Mouse (Mus musculus) heart, adult 10 weeks (tissue): Measurements from ENCODE around the gene Cts8. TPM values are rescaled to one million over a fixed set of nuclear protein-coding genes. Genes with fewer than 3 reads are reported as not detected.

Source experiments
- polyA plus RNA-seq: library from polyadenylated mRNA; stranded (reverse); fragments of 350-450 nt; fragmentation: Illumina TruSeq; extraction: RNeasy Lipid Tissue Mini Kit (QIAGEN cat#74804); gene quantifications from one replicate; pipeline ENCODE4 v1.2.3, GENCODE M21; 2014; ENCODE audit warnings: low read depth, low replicate concordance

Cts8 gene
- polyA plus RNA-seq = not detected

DNA sequence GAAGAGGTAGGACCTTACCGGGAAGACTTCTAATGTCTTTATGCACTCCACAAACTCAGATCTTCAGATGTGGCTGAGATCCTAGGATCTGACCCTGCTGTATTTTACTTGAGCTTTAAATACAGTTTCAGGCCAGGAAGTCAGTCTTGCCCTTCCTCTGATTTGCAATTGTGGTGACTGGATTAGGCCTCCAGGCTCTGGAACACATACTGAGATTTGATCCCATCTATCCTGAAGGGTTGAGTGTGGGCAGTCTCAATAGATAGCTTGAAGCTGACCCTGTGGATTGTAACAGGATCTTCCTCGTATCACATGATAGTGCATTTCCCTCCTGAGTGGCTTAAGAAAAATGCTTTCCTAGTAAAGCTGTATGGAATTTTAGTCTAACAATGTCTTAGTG lies at the start of gene Cts8:
Gene Cts8, minus strand, starts transcription at position 101 of the 400 bp plus-strand sequence.

DNA sequence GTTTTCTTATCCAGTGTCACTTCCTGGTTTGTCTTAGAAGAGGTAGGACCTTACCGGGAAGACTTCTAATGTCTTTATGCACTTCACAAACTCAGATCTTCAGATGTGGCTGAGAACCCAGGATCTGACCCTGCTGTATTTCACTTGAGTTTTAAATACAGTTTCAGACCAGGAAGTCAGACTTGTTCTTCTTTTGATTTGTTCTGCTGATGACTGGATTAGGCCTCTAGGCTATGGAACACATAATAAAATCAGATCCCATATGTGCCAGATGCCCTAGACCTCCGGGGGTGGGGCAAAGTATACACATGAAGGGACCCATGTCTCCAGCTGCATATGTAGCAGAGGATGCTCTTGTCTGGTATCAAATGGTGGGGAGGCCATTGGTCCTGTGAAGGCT lies 33.6 kb upstream of the Cts8 start, which contains the start of gene Gm49398:
Gene Gm49398, minus strand, starts transcription at position 101 of the 400 bp plus-strand sequence.

DNA sequence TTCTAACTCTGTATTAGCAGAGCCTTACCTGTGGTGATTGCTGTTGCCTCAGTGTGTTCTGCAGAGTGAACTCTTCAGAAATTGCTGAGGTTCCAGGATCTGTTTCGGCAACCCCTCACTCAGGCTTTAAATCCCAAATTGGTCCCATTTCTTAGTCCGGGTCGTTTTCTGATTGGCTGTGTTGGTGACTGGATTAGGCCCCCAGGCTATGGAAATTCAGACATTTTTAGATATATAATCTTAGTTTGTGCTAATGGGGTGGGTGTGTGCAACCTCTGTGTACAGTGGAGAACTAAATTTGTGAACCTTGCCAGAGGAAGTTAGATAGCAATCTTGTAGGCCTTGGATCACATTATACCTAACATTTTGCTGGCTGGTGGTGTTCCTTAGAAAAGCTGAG lies 51.8 kb downstream of the Cts8 start, which contains the start of gene Cts6:
Gene Cts6, minus strand, starts transcription at position 101 of the 400 bp plus-strand sequence.

Other genes starting within 250 kb of the Cts8 start
- not detected for gene Ctsj, start 249.4 kb downstream of the Cts8 start, polyA plus RNA-seq
- gene Ctsq, start 214.7 kb downstream of the Cts8 start, polyA plus RNA-seq = not detected
- not detected for gene Ctsr, start 91.1 kb downstream of the Cts8 start, polyA plus RNA-seq
- not detected for gene Cts6, start 51.9 kb downstream of the Cts8 start, polyA plus RNA-seq
- not detected for gene Gm49398, start 33.5 kb upstream of the Cts8 start, polyA plus RNA-seq
- gene Cts7, start 102.8 kb upstream of the Cts8 start, polyA plus RNA-seq = not detected